Mouse (Mus musculus) myocyte (in vitro differentiated cells): Measurements from ENCODE around the gene Smyd3. TPM values are rescaled to one million over a fixed set of nuclear protein-coding genes. Genes with fewer than 3 reads are reported as not detected.

Experiments used
- H3K27me3 ChIP-seq: one replicate; pipeline ENCODE4 v1.6.1; 2011; ENCODE audit not compliant: control insufficient read depth, insufficient read depth, insufficient read length
- H3K36me3 ChIP-seq: one replicate; pipeline ENCODE4 v1.6.1; 2011; ENCODE audit not compliant: control insufficient read depth, insufficient read depth
- H3K4me2 ChIP-seq: one replicate; pipeline ENCODE4 v1.6.1; 2011; ENCODE audit warnings: low read depth, control low read depth
- H3K4me3 ChIP-seq: one replicate; pipeline ENCODE4 v1.5.1; 2011; ENCODE audit warnings: mild to moderate bottlenecking, control low read depth, moderate library complexity
- H3K79me2 ChIP-seq: one replicate; pipeline ENCODE4 v1.6.1; 2011; ENCODE audit not compliant: control insufficient read depth, insufficient read depth
- H3ac ChIP-seq: one replicate; pipeline ENCODE4 v1.6.1; 2011; ENCODE audit not compliant: control insufficient read depth, insufficient read length
- CEBPB ChIP-seq: IDR thresholded peaks from 2 replicates; pipeline ENCODE4 v1.6.1; 2011; ENCODE audit warnings: mild to moderate bottlenecking, moderate library complexity; ENCODE audit not compliant: poor library complexity, insufficient read depth, severe bottlenecking
- E2F4 ChIP-seq: IDR thresholded peaks from one replicate; pipeline ENCODE4 v1.6.1; 2011; ENCODE audit warnings: mild to moderate bottlenecking, control low read depth, moderate library complexity; ENCODE audit not compliant: insufficient read depth
- MAX ChIP-seq: IDR thresholded peaks from one replicate; pipeline ENCODE4 v1.6.1; 2011; ENCODE audit warnings: low read depth, mild to moderate bottlenecking, control low read depth
- MYOD1 ChIP-seq, 3 experiments: IDR thresholded peaks; one replicate each; pipeline ENCODE4 v1.6.1; 2011; ENCODE audit warnings: control low read depth in 2 of 3, low read depth in 2 of 3, mild to moderate bottlenecking in 2 of 3, moderate library complexity in 1 of 3; ENCODE audit not compliant: insufficient read length in 2 of 3, control insufficient read depth in 1 of 3
- MYOG ChIP-seq, 3 experiments: IDR thresholded peaks; one replicate each; pipeline ENCODE4 v1.6.1; 2011; ENCODE audit warnings: control low read depth in 2 of 3, low read depth in 2 of 3, mild to moderate bottlenecking in 2 of 3; ENCODE audit not compliant: insufficient read length in 2 of 3, control insufficient read depth in 1 of 3, insufficient read depth in 1 of 3
- POLR2A ChIP-seq: IDR thresholded peaks from one replicate; pipeline ENCODE4 v1.6.1; 2011; ENCODE audit warnings: low read depth, mild to moderate bottlenecking, control low read depth, moderate library complexity; ENCODE audit not compliant: insufficient read length
- POLR2AphosphoS2 ChIP-seq: IDR thresholded peaks from one replicate; pipeline ENCODE4 v1.6.1; 2011; ENCODE audit warnings: low read depth, control low read depth; ENCODE audit not compliant: insufficient read length
- REST ChIP-seq: IDR thresholded peaks from one replicate; pipeline ENCODE4 v1.6.1; 2011; ENCODE audit warnings: mild to moderate bottlenecking, control low read depth, moderate library complexity; ENCODE audit not compliant: insufficient read depth, insufficient read length
- SRF ChIP-seq: IDR thresholded peaks from one replicate; pipeline ENCODE4 v1.6.1; 2011; ENCODE audit warnings: low read depth; ENCODE audit not compliant: control insufficient read depth, insufficient read length
- TCF12 ChIP-seq: IDR thresholded peaks from one replicate; pipeline ENCODE4 v1.6.1; 2011; ENCODE audit warnings: mild to moderate bottlenecking, control low read depth; ENCODE audit not compliant: poor library complexity, insufficient read depth, severe bottlenecking
- TCF3 ChIP-seq: IDR thresholded peaks from one replicate; pipeline ENCODE4 v1.6.1; 2011; ENCODE audit warnings: low read depth, control low read depth; ENCODE audit not compliant: insufficient read length
- USF1 ChIP-seq: IDR thresholded peaks from one replicate; pipeline ENCODE4 v1.6.1; 2011; ENCODE audit warnings: low read depth, mild to moderate bottlenecking, control low read depth, moderate library complexity
- polyA plus RNA-seq: library from polyadenylated mRNA; unstranded; fragments of >200 nt; fragmentation: generic; extraction: Trizol; gene quantifications from one replicate; pipeline ENCODE4 v1.2.1, GENCODE M21; 2012; ENCODE audit warnings: missing spikeins

Smyd3 gene
- polyA plus RNA-seq, 1 experiment: 22.7 TPM

- H3K4me2 ChIP-seq: no peak overlapping the region
- H3K79me2 ChIP-seq: no peaks in the 10 kb centered on the region
- no peaks in the 10 kb centered on the region for H3K36me3 ChIP-seq
- H3ac ChIP-seq: no peak overlapping the region
- no peaks in the 10 kb centered on the region for H3K27me3 ChIP-seq
- no peak overlapping the region for H3K4me3 ChIP-seq
- no peak for TF ChIP-seq REST
These were observed 178.8 kb downstream of the Smyd3 start for GRCm38 (mm10) chr1:179339066-179339465.

DNA sequence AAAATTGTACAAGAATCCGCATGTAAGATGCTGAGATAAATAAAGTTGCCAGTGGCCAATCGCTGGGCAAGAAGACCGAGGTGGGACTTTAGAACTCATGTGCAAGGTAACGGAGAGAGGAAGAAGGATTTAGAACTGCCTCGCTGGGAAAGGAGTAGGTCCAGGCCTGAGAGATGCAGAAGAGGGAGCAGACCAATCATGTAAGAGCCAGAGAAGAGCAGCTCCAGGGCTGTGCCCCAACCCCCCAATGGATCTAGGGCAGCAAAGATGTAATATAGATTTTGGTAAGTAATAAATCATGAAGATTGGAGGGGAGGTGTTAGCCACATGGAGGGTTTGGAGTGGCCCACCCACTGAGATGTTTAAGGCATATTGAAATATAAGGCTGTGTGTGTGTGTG lies 180.3 kb downstream of the Smyd3 start:
- H3K27me3 ChIP-seq: no peaks in the 10 kb centered on the region
- no peaks in the 10 kb centered on the region for H3K36me3 ChIP-seq
- TF ChIP-seq TCF12 (no peak), CEBPB (no peak), SRF (no peak), POLR2AphosphoS2 (no peak), E2F4 (no peak), MAX (no peak), MYOD1 (IDR thresholded peaks at IDR 0.05; ENCODE audit: control insufficient read depth in 1 of 3, insufficient read length in 2 of 3, low read depth in 2 of 3) (no peak), TCF3 (no peak), USF1 (no peak), POLR2A (no peak)
- no peak overlapping the region for H3K4me2 ChIP-seq
- H3ac ChIP-seq: no peak overlapping the region
- no peaks in the 10 kb centered on the region for H3K79me2 ChIP-seq
- H3K4me3 ChIP-seq: no peak overlapping the region

- H3K36me3 ChIP-seq: no peaks in the 10 kb centered on the region
- H3ac ChIP-seq: no peak overlapping the region
- H3K27me3 ChIP-seq: no peaks in the 10 kb centered on the region
- H3K79me2 ChIP-seq: no peaks in the 10 kb centered on the region
- no peak overlapping the region for H3K4me3 ChIP-seq
- no peak overlapping the region for H3K4me2 ChIP-seq
- TF ChIP-seq POLR2A: no peak
- TF ChIP-seq CEBPB: no peak
- TF ChIP-seq E2F4: no peak
- no peak for TF ChIP-seq MYOG (IDR thresholded peaks at IDR 0.05; ENCODE audit: control insufficient read depth in 1 of 3, insufficient read depth in 1 of 3, insufficient read length in 2 of 3, low read depth in 2 of 3)
- no peak for TF ChIP-seq TCF12
- no peak for TF ChIP-seq POLR2AphosphoS2
- no peak for TF ChIP-seq SRF
- no peak for TF ChIP-seq REST
- no peak for TF ChIP-seq TCF3
- no peak for TF ChIP-seq MAX
- TF ChIP-seq USF1: no peak
- no peak for TF ChIP-seq MYOD1 (IDR thresholded peaks at IDR 0.05; ENCODE audit: control insufficient read depth in 1 of 3, insufficient read length in 2 of 3, low read depth in 2 of 3)
These were observed 190.9 kb downstream of the Smyd3 start for GRCm38 (mm10) chr1:179326965-179327308.

GRCm38 (mm10) chr1:179326262-179326964 lies 191.4 kb downstream of the Smyd3 start:
- H3K36me3 ChIP-seq: no peaks in the 10 kb centered on the region
- no peaks in the 10 kb centered on the region for H3K79me2 ChIP-seq
- TF ChIP-seq REST (no peak), TCF3 (no peak), CEBPB (no peak), TCF12 (no peak), POLR2A (no peak), MYOG (IDR thresholded peaks at IDR 0.05; ENCODE audit: control insufficient read depth in 1 of 3, insufficient read depth in 1 of 3, insufficient read length in 2 of 3, low read depth in 2 of 3) (no peak), E2F4 (no peak), USF1 (no peak), MAX (no peak), POLR2AphosphoS2 (no peak), SRF (no peak)
- H3ac ChIP-seq: no peak overlapping the region
- H3K4me2 ChIP-seq: no peak overlapping the region
- H3K4me3 ChIP-seq: no peak overlapping the region
- no peaks in the 10 kb centered on the region for H3K27me3 ChIP-seq

DNA sequence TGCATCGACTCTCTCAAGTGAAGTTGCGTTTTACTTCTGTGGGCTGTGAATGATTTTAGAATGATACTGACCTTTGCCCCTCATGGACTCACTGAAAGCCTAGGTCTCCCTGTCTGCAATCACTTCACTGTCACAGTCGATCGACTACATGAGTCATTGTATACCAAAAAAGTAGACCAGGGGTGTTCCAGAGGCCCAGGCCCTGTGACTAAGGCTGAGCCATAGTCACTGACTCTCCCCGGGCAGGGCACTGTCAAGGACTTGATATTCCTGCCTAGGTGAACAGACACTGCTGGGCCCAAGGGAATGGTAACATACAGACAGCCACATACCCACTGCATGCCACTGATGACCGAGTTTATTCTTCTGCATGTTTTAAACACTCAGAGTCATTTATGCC lies 193.6 kb downstream of the Smyd3 start:
- Histone ChIP-seq H3K79me2 (no peaks in the 10 kb centered on the region), H3K27me3 (no peaks in the 10 kb centered on the region), H3ac (no peak overlapping the region), H3K4me2 (no peak overlapping the region), H3K4me3 (no peak overlapping the region), H3K36me3 (no peaks in the 10 kb centered on the region)
- no peak for TF ChIP-seq USF1
- TF ChIP-seq POLR2A: no peak
- no peak for TF ChIP-seq POLR2AphosphoS2
- no peak for TF ChIP-seq CEBPB
- no peak for TF ChIP-seq TCF12
- TF ChIP-seq MYOG (IDR thresholded peaks at IDR 0.05; ENCODE audit: control insufficient read depth in 1 of 3, insufficient read depth in 1 of 3, insufficient read length in 2 of 3, low read depth in 2 of 3): no peak
- TF ChIP-seq TCF3: no peak
- no peak for TF ChIP-seq MAX
- no peak for TF ChIP-seq MYOD1 (IDR thresholded peaks at IDR 0.05; ENCODE audit: control insufficient read depth in 1 of 3, insufficient read length in 2 of 3, low read depth in 2 of 3)
